In genomic region chr1:161983979-161984566, GRCm38 (mm10) we compare ENCODE assay signal across 13 mouse cellular contexts. TPM values are rescaled to one million over a fixed set of nuclear protein-coding genes. Genes with fewer than 3 reads are reported as not detected.
DNase-seq lines count a peak whose midpoint lies in the region; ATAC-seq lines count a peak whose summit lies in the region.
"Had no signal": no experiment of that assay in that cellular context is flagged by ENCODE, and none has a peak within 500 bp of the region (broad histone marks: within the 10 kb centered on the region; RNA-seq: fewer than 3 reads in every experiment).

No protein-coding gene starts in this region.

- no peak overlapping the region for H3K9ac ChIP-seq in forebrain, embryonic 11.5 days (ENCODE audit: low read length)

- H3K27me3 ChIP-seq in limb, embryonic 10.5 days (ENCODE audit: low read depth, poor library complexity, severe bottlenecking): no peaks in the 10 kb centered on the region
- no peaks in the 10 kb centered on the region for H3K27me3 ChIP-seq in forebrain, embryonic 11.5 days (ENCODE audit: control insufficient read depth, insufficient read depth, low read length)

- DNase-seq in heart, adult 18-20 months: peak; percentile 68 to 77
- no peak for DNase-seq in heart, postnatal 25 days (ENCODE audit: low spot score)
- DNase-seq in embryo, embryonic 10.5 days (ENCODE audit: low spot score): peak; percentile 70
- peak; percentile 48 for DNase-seq in gastrocnemius, postnatal 10 days
- DNase-seq in limb, embryonic 10.5 days (ENCODE audit: low spot score): peak; percentile 69
- no peak for DNase-seq in cerebellum, adult 9-10 months
- no peak for DNase-seq in testis, postnatal 14 days (ENCODE audit: low spot score)
- no peak for DNase-seq in forebrain, embryonic 11.5 days (ENCODE audit: low spot score)
- DNase-seq: lung, postnatal 14 days; thymus, postnatal 25 days had no signal

- ATAC-seq in forebrain, embryonic 11.5 days (replicated peaks; ENCODE audit: low FRiP score): no peak

- 9% methylated on average over 4 of the region's 4 CpGs for WGBS in limb, embryonic 10.5 days
- WGBS in forebrain, embryonic 11.5 days: 31% methylated on average over 4 of the region's 4 CpGs

- intact Hi-C loops in heart, postnatal 25 days (cut with DNase I): no loop called here

- peaks cover 57% of the 10 kb centered on the region for H3K4me1 ChIP-seq in limb, embryonic 10.5 days
- no peaks in the 10 kb centered on the region for H3K4me1 ChIP-seq in forebrain, embryonic 11.5 days (replicated peaks; ENCODE audit: control insufficient read depth, insufficient read depth, low read length)

- no peak overlapping the region for H3K4me2 ChIP-seq in forebrain, embryonic 11.5 days (ENCODE audit: low read depth, low read length, severe bottlenecking)

- H3K36me3 ChIP-seq in limb, embryonic 10.5 days: no peaks in the 10 kb centered on the region
- H3K36me3 ChIP-seq in forebrain, embryonic 11.5 days (ENCODE audit: control insufficient read depth, insufficient read depth, low read length): no peaks in the 10 kb centered on the region

- 0 out of 2 replicates have a peak overlapping the region, but pooled peaks have one; percentile 10 for H3K4me3 ChIP-seq in limb, embryonic 10.5 days
- H3K4me3 ChIP-seq in forebrain, embryonic 11.5 days (ENCODE audit: low read depth, low read length): no peak overlapping the region

- H3K27ac ChIP-seq in limb, embryonic 10.5 days: peak overlapping the region; percentile 93
- no peak overlapping the region for H3K27ac ChIP-seq in forebrain, embryonic 11.5 days (ENCODE audit: low read depth, low read length)

- H3K9me3 ChIP-seq in limb, embryonic 10.5 days (replicated peaks): no peaks in the 10 kb centered on the region
- H3K9me3 ChIP-seq in forebrain, embryonic 11.5 days (ENCODE audit: control insufficient read depth, low read length): no peaks in the 10 kb centered on the region

RNA-seq across cellular contexts. Expression of gene 4930558K02Rik, which starts 4.6 kb away (rescaled TPM):
- not detected for total RNA-seq in heart, adult 18-20 months (2021)
- not detected for total RNA-seq in heart, postnatal 25 days (2021)
- total RNA-seq in gastrocnemius, postnatal 10 days (2021): not detected
- polyA plus RNA-seq in limb, embryonic 10.5 days (2016; fragmentation: Nextera tagmentation; extraction: Ambion mirVana): not detected in 2 replicates
- polyA plus RNA-seq in forebrain, embryonic 11.5 days (2014; fragmentation: Nextera tagmentation; extraction: Ambion mirVana): not detected in 2 replicates
- total RNA-seq: left cerebral cortex, postnatal 25 days had no signal
- polyA plus RNA-seq: heart, postnatal 0 days; large intestine, adult 2 months had no signal

RNA-seq across cellular contexts. Expression of gene Pigc, which starts 15.1 kb away (rescaled TPM):
- 10 to 100 TPM in 1 of 2 experiments, 1 to 10 TPM in 1; 8.9 to 11.6 TPM for total RNA-seq in heart, adult 18-20 months (2021)
- total RNA-seq in heart, postnatal 25 days (2021): 10 to 100 TPM; 16.5 to 16.9 TPM
- 10 to 100 TPM; 15.9 to 19.5 TPM for total RNA-seq in gastrocnemius, postnatal 10 days (2021)
- 31.4 and 39.9 TPM in 2 replicates for polyA plus RNA-seq in limb, embryonic 10.5 days (2016; fragmentation: Nextera tagmentation; extraction: Ambion mirVana)
- 30.1 and 30.6 TPM in 2 replicates for polyA plus RNA-seq in forebrain, embryonic 11.5 days (2014; fragmentation: Nextera tagmentation; extraction: Ambion mirVana)

Comparison
In these comparisons a context has a peak if more than half of its experiments do, and no peak if none do; other contexts are left out.
1. DNase-seq: peak in heart, adult 18-20 months (2 of 2), embryo, embryonic 10.5 days (single experiment), gastrocnemius, postnatal 10 days (single experiment) and limb, embryonic 10.5 days (single experiment); none in heart, postnatal 25 days (single experiment), cerebellum, adult 9-10 months (single experiment), testis, postnatal 14 days (single experiment) and forebrain, embryonic 11.5 days (single experiment).